Mouse (Mus musculus) layer of hippocampus, adult 9-10 months (tissue): ENCODE data around the gene Ankrd49.

Source experiments
- DNase-seq: peaks from one replicate; pipeline ENCODE4 v3.0.0; 2022; ENCODE audit warnings: low spot score

Ankrd49 gene

GRCm38 (mm10) chr9:14740151-14740924 lies 44.3 kb downstream of the Ankrd49 start, which contains the start of gene Piwil4:
Gene Piwil4, minus strand, starts transcription at chr9:14740733.
- no peak for DNase-seq

GRCm38 (mm10) chr9:14739498-14740150 lies 45.0 kb downstream of the Ankrd49 start:
- DNase-seq: no peak

- no peak for DNase-seq
Measured at GRCm38 (mm10) chr9:14730941-14731541, 53.6 kb downstream of the Ankrd49 start.
